Mouse (Mus musculus): Measurements from ENCODE around the gene Tmem131.
"Not testable (repeated sequence)": the region's sequence is repeated elsewhere in the genome, so short reads cannot be mapped to it uniquely, and the experiment has no call there.

Tmem131 gene

DNA sequence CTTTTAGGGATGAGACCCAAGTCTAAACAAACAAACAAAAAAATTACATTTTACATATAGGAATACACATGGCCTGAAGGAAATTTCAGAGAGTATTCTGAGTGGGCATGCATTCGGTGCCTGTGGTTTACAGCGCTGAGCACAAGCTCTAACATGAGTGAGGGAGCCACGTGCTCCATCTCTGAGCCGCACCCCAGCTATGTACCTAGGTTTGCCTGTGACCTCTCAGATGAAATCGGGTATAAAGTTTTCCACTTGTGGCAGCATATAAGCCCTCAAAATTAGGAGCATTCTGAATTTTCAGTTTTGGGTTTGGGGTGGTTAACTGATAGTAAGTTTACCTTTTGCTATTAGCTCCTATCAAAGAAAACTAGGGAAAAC is 28.3 kb downstream of the Tmem131 start:
- DNase-seq (ENCODE audit: low read depth) = no peak

GRCm38 (mm10) chr1:36914455-36915199 is 28.8 kb downstream of the Tmem131 start:
- DNase-seq (ENCODE audit: low read depth) = no peak

DNA sequence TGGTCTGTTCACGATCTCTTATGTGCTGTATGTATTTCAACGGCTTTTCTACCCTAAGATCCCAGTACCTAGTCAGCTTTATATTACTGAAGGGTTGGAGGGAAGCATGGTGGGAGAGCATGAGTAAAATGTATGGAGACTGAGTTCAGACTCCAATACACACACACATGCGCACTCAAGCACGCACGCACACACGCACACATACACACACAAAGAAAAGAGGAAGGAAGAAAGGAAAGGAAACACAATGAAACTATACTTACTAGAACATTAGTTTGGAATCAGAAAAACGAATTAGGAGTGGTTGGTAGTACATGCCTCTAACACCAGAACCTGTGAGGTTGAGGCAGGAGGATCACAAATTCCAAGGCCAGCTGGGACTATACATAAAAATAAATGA is 29.7 kb downstream of the Tmem131 start:
- DNase-seq (ENCODE audit: low read depth) = no peak

DNA sequence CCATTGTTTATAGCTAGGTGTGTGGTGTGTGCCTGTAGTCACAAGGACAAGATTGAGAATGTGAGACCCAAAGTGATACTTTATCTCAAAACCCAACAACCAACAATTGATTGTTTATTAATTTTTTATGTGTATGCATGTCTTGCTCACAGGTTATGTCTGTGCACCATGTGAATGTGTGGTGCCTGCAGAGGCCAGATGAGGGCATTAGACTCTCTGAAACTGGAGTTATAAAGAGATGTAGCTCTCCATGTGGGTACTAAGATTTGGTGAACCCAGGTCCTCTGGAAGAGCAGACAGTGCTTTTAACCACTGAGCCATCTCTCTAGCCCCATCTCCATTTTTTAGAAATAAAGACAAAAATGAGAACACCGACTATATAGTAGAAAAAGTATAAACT is 31.2 kb downstream of the Tmem131 start:
- DNase-seq (ENCODE audit: low read depth) = no peak

GRCm38 (mm10) chr1:36911603-36912002 is 31.9 kb downstream of the Tmem131 start:
- no peak for DNase-seq (ENCODE audit: low read depth)

- no peak for DNase-seq (ENCODE audit: low read depth)
These were observed 33.1 kb downstream of the Tmem131 start for GRCm38 (mm10) chr1:36910397-36910796.

GRCm38 (mm10) chr1:36909965-36910364 is 33.5 kb downstream of the Tmem131 start:
- not testable (repeated sequence) for DNase-seq (ENCODE audit: low read depth)

DNA sequence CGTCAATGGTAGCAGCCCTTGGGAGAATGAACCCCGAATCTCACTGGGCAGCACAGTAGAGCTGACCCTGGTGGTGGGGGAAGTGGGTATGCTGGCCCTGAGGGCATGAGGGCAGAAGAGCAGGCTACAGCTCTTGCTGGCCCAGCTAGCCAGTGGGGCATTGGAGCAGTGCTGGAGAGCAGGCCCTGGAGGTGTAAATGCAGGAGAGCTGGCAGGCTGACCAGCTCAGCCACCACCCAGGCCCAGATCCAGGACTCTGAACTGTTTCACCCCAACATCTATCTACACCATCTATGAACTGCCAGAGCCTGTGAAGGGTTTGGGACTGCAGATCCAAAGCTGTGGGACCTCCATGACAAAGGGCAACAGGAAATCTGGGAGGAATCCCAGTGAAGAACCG is 38.2 kb downstream of the Tmem131 start:
- no peak for DNase-seq (ENCODE audit: low read depth)

GRCm38 (mm10) chr1:36904489-36904888 is 39.0 kb downstream of the Tmem131 start:
- no peak for DNase-seq (ENCODE audit: low read depth)

- DNase-seq (ENCODE audit: low read depth) = no peak
These were observed 39.4 kb downstream of the Tmem131 start for GRCm38 (mm10) chr1:36904084-36904451.

GRCm38 (mm10) chr1:36903376-36904083 is 39.9 kb downstream of the Tmem131 start:
- no peak for DNase-seq (ENCODE audit: low read depth)

DNA sequence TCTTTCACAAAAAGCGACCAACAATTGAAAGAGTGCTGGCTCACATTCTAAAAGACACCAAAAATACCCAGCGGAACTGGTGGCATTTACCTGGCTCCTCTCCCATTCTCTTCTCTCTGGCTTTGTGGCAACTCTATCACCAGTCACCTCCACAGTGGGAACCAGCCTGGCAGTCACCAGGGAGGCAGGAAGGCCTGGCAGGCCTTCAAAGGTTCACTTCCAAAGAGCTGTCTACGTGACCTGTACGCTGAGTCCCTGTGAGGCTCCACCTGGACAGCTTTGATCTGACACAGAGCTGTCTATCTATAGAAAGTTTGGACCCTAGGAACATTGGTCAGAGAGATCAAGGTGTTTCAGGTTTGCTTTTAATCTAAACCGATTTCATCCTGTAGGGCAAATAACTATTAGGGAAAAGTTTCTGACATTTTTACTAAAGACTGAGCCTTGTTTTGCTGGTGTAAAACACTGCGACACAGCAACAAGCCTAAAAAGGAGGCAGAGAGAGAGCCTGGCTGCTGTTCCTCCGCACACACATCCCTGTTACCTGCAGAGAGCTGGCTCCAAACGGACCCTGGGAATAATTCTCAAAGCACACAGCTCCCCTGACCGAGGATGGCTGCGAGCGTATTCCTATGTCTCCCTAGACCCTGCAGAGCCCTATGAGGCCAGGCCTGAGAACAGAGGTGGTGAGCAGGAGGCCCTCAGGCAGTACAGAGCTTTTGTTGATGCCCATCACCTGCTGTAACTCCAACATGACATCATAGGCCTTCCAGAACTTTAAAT is 40.7 kb downstream of the Tmem131 start:
- DNase-seq (ENCODE audit: low read depth) = no peak

- no peak for DNase-seq (ENCODE audit: low read depth)
These were observed 43.8 kb downstream of the Tmem131 start for GRCm38 (mm10) chr1:36899622-36900021.

GRCm38 (mm10) chr1:36896423-36896822 is 47.0 kb downstream of the Tmem131 start:
- no peak for DNase-seq (ENCODE audit: low read depth)

DNA sequence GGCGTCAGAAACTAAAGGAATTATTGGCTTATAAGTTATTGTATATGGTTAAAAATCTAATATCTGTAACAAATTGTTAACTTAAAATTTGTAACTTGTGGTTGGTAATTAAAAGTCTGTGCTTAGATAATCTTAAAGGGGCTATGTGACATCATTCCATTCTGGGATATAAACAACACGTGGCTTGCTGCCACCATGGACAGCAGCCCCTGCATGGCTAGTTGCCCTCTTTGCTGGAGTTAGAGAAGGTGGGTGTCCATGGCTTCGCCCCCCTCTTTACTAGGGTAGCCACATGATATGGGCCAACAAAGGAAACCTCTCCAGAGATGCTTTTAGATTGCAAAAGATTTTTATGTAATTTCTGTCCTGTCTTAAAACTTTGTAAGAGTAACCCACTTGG is 48.0 kb downstream of the Tmem131 start:
- DNase-seq (ENCODE audit: low read depth) = no peak

- DNase-seq (ENCODE audit: low read depth) = no peak
These were observed 49.3 kb downstream of the Tmem131 start for GRCm38 (mm10) chr1:36894136-36894535.

GRCm38 (mm10) chr1:36893720-36894119 is 49.7 kb downstream of the Tmem131 start:
- DNase-seq (ENCODE audit: low read depth) = not testable (repeated sequence)

GRCm38 (mm10) chr1:36893146-36893545 is 50.3 kb downstream of the Tmem131 start:
- DNase-seq (ENCODE audit: low read depth) = no peak

DNA sequence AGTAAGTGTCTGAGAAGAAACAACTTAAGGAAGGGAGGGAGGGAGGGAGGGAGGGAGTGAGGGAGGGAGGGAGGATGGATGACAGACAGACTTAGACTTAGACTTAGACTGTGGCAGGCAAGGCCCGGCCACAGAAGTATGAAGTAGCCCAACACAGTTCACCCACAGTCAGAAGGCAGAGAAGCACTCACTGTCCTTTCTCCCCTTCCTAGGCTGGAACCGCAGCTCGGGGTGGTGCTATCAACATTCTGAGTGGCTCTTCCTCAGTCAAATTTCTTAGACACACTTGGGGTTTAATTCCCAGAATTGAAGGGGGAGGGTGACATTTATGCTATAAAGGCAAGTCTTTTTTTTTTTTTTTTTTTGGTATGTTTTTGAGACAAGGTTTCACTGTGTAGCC is 51.0 kb downstream of the Tmem131 start:
- DNase-seq (ENCODE audit: low read depth) = no peak

- no peak for DNase-seq (ENCODE audit: low read depth)
These were observed 54.5 kb downstream of the Tmem131 start for GRCm38 (mm10) chr1:36889016-36889415.

DNA sequence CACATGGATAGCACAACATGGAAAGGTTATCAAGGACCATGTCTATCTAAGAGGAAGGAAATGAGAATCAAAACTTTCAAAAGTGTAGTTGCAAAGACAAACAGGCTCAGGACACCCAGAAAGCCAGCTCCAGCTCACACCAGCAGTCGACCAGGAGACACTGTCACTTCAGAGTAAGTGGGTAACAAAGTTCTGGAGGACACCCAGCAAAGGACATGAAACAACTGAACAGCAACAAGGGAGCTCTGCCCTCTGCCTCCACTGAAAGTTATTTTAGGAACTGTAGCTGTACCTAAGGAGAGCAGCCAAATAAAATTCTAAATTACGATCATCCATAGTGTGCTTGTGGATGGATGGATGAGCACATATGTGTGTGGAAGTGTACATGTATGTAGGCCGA is 56.3 kb downstream of the Tmem131 start:
- DNase-seq (ENCODE audit: low read depth) = no peak

- no peak for DNase-seq (ENCODE audit: low read depth)
These were observed 57.0 kb downstream of the Tmem131 start for GRCm38 (mm10) chr1:36886489-36886888.

DNA sequence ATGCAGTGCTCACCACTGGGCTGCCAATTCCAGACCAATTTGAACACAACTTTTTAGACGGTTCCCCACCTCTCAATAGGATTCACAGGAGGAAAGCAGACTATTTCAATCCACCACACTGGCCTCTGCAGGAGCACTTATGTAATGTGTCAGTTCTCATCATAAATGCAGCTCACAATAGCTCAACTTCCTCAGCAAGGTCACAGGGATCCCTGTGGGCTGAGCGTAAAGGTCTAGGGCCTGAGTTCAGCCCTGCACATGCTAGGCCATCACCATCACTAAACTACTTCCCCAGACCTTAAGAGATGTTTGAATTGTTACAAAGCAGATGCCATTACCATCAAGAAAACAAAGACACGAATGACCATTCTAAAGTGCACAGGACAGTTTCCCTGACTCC is 58.9 kb downstream of the Tmem131 start:
- no peak for DNase-seq (ENCODE audit: low read depth)

Measured in fibroblast of lung, adult 2 months (primary cell).